Mouse (Mus musculus) yolk sac, embryonic 10.5 days (tissue): ENCODE measurements at regions not wholly inside any gene's neighbourhood (a gene's known extent, or its start where the extent isn't known, plus 50 kb on each side); places are given as distances from the start of the nearest gene placed in this dataset.
"Not testable (repeated sequence)": the region's sequence is repeated elsewhere in the genome, so short reads cannot be mapped to it uniquely, and the experiment has no call there.

Source experiments
- DNase-seq: peaks from one replicate; pipeline ENCODE4 v3.0.0-alpha.2; 2017; ENCODE audit warnings: low spot score

DNA sequence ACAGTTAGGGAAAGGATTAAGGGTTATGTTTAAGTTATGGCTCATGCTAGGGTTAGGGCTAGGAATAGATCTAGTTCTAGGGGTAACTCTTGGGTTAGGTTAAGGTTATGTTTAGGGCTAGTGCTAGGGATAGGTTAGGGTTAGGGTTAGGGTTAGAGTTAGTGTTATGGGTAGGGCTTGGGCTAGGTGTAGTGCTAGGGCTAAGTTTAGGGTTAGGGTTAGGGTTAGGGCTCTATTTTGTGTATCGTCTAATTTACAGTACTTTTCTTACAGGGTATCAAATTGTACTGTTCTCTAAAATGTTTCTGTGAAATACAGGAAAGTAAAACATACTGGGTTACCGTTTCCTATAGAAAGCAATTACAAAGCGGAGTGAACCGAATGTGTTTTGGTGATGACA, 64.8 kb downstream of the Ptchd3 start:
- DNase-seq = no peak

DNA sequence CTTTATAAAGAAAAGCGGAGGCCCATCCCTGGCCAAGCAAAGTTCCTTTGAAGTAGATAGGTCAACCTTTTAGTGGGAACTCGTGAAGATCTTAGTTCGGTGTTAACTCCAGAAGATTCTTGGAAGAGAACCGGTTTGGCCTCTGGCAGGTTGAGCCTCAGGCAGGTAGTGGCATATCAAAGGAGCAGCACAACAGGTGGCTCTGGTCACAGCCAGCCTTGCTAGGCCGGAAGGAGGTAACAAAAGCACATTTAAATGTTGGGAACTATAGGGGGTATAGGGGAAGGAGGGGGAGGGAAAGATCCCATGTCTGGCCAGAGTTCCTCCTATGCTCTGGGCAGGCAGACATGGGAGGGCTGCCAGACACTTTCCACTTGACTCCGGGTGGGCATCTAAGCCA, 74.3 kb downstream of the Ptchd3 start:
- DNase-seq = not testable (repeated sequence)

DNA sequence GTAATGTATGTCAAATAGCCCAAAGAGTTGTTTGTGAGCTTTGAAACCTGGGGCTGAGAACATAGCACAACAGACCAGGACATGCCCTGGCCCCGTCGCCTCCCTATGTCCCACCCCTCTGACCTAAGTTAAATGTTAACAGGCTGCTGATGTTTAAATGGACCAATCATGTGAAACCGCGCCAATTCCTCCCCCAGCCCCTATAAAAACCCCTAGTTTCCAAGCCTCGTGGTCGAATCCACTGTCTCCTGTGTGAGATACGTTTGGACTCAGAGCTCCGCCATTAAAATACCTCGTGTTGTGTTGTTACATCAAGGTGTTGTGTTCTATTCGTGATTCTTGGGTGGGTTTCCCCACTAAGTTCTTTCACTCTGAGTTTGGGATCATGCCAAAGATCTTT, 94.6 kb downstream of the Ptchd3 start:
- not testable (repeated sequence) for DNase-seq

DNA sequence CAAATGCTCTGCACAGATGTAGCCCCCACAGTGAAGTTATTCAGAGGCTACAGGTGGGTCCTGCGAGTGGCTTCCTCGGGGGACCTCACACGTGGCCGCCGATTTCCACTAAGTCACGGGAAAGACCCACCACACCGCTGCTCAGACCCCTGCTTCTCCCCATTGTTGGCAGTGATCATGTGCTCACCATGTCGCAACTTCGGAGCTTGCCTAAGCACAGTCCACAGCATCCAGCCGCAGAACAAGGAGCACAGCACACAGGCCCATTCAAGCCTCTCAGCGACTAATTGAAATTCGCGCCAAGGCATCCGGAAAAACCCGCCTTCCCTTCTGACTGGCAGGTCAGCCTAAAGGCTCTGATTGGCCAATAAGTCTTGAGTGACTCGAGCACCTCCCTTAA, 95.0 kb downstream of the Ptchd3 start:
- DNase-seq = peak; percentile 47

DNA sequence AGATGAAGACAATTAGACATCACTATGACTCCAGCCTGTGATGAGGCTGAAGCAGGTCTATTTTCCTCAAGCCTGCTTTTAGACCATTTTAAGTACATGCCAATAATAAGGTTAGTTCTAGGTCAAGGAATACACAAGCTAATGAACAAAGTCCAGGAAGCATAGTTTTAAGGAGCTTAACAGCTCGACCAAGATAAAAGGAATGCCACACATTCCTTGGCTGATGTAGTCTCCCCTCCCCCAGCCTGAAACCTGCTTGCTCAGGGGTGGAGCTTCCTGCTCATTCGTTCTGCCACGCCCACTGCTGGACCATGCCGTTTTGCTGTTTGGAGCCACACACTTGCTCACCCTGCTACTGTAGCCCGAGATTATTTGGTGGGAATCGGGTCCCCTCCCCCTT, 121.7 kb downstream of the Ptchd3 start:
- peak; percentile 42 for DNase-seq

DNA sequence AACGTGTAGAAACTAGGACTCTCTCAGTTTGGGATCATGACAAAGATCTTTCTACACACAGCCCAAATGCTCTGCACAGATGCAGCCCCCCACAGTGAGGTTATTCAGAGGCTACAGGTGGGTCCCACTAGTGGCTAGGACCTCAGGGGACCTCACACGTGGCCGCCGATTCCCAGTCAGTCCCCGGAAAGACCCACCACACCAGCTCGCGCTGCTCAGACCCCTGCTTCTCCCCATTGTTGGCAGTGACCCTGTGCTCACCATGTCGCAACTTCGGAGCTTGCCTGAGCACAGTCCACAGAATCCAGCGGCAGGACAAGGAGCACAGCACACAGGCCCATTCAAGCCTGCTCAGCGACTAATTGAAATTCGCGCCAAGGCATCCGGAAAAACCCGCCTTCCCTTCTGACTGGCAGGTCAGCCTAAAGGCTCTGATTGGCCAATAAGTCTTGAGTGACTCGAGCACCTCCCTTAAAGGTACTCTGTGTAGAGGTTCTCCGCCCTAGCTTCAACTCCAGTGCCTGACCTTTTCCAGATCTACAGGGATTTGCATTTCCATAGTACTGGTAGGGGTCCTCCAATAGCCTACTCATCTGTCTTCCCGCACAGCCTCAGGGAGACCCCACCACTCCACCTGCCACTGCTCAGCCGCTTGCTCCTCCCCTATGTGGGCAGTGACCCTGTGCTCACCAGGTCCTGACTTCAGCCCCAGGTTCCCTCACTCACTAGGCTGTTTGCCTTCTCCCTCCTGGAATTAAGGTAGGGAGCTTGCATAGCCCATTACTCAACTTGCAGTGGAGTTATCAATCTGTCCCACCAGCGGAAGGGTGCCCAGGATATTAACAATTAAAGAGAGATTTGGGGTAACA, 126.6 kb downstream of the Ptchd3 start:
- DNase-seq = peak; percentile 46

DNA sequence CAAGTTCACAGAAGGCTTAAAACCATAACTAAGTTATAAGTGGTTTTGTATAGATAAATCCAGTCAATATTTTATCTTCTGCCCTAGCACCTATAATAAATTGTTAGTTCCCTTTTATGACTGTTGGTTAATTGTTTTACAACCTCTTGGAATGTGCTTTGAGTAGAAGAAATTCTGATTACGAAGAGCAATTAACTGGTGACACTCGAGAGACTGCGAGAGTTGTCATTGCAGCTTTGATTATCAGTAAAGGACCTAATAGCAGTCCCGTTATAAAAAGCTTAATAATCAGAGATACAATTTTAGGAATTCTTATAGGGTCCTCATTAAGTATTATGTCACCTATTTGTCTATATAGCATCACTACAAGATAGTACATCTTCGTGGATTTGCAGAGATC, 128.7 kb downstream of the Ptchd3 start:
- DNase-seq = not testable (repeated sequence)

DNA sequence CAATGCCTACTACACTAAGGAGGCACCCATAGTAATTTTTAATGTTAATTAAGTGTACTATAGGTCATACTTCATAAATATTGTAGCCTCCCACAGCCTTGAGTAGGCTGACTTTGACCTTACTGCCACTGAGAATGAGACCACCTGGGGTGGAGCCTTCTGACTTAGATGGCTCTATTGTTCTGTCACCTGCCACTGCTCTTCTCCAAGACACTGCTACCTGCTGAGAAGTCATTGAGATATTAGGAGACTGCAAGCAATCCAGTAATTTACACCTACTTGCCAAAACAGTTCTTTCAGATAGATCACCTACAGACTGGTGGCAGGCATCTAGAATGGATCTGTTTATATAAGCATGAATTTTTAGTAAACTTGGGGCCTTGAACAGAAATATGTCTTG, 134.1 kb downstream of the Ptchd3 start:
- not testable (repeated sequence) for DNase-seq

DNA sequence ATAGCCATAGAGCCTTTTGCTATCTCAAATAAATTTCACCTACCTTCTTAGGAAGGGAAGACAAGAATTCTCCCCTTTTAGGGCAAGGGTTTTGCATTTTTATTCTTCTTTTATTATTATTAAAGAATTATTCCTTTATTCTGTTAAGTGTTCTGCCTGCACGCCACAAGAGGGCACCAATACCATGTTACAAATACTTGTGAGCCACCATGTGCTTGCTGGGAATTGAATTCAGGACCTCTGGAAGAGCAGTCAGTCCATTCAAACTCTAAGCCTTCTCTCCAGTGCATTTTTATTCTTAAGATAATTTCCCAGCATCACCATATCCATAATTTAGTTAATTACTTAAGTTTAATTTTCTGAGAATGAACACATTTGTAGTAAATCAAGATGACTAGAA, 135.9 kb downstream of the Ptchd3 start:
- not testable (repeated sequence) for DNase-seq
